Mouse (Mus musculus) kidney, postnatal 25 days (tissue): ENCODE results near the gene Ptgds.

Experiments used
- DNase-seq, 2 experiments: peaks; one replicate each; pipeline ENCODE4 v3.0.0; 2021; ENCODE audit warnings: mixed read lengths in 2 of 2

Gene Ptgds

DNA sequence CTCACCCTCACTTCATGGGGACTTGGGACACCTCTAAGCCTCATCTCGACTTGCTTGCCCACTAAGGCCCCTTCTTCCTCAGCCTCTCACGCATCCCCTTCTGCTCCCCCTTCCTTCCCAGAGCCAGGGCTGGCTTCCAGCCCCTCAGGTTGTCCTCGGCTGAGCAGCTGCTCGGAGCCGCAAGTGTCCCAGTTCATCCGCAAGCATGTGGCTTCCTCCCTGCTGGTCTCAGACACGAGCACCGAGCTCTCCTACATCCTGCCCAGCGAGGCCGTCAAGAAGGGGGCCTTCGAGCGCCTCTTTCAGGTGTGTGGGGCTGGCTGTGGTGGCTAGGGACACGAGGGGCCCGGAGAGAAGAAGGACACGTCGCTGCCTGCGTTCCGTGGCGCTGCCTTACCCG is 28.8 kb downstream of the Ptgds start:
- DNase-seq: no peak

GRCm38 (mm10) chr2:25436286-25436820 is 33.5 kb downstream of the Ptgds start:
- peak in 1 of 2 experiments; percentile 22 for DNase-seq

GRCm38 (mm10) chr2:25434292-25434691 is 35.6 kb downstream of the Ptgds start:
- peak in 1 of 2 experiments; percentile 31 for DNase-seq

DNA sequence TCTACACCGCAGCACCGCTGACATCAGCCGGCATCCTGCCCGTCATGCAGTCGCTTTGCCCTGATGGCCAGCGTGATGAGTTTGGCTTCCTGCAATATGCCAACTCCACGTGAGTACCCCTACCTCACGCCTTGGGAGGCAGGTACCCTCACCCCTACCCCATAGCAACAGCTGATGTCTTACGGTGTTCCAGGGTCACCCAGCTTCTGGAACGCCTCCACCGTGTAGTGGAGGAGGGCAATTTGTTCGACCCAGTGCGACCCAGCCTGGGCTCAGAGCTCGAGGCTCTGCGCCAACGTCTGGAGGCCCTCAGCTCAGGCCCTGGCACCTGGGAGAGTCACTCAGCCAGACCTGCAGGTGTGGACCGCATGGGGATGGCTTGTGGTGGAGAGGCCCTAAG is 36.7 kb downstream of the Ptgds start:
- no peak for DNase-seq

- peak in 1 of 2 experiments; percentile 34 for DNase-seq
Measured at GRCm38 (mm10) chr2:25432326-25433098, 37.3 kb downstream of the Ptgds start.

GRCm38 (mm10) chr2:25431308-25431855 is 38.5 kb downstream of the Ptgds start:
- DNase-seq: peak in 1 of 2 experiments; percentile 35

- DNase-seq: peak; percentile 43 to 85
Measured at GRCm38 (mm10) chr2:25430395-25431233, 39.2 kb downstream of the Ptgds start.

DNA sequence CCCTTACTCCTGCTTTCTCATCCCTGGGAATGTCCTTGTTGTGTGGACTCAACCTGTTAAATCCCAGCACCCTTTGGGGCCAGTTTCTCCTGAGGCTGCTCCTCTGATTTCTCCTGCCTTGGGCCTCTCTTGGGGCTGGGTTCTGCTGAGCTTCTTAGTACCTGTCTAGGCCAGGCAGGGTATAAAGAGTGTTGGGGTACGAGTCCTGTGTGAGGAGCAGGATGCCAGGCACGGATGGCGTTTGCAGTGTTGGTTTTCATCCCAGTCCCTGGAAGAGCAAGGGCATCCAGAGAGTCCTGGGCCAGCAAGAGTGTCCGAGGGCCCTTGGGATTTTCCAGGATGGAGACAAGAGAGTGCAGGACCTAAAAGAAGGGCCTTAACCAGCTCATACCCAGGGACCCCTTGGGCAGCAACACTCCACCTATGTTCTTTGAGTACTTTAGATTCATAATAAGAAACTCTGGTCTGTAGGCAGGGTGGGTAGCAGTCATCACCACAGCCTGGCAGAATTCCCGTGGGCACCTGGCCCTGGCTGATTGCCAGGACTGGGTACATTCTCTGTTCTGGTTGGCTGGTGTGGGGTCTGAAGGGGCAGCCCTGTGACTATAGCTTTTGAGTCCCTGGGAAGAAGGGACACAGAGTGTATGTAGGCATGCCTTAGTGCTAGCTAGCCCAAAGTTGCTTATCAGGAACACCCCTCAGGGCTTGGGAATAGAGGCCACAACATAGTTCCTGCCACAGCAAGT is 40.2 kb downstream of the Ptgds start:
- peak; percentile 31 to 45 for DNase-seq

DNA sequence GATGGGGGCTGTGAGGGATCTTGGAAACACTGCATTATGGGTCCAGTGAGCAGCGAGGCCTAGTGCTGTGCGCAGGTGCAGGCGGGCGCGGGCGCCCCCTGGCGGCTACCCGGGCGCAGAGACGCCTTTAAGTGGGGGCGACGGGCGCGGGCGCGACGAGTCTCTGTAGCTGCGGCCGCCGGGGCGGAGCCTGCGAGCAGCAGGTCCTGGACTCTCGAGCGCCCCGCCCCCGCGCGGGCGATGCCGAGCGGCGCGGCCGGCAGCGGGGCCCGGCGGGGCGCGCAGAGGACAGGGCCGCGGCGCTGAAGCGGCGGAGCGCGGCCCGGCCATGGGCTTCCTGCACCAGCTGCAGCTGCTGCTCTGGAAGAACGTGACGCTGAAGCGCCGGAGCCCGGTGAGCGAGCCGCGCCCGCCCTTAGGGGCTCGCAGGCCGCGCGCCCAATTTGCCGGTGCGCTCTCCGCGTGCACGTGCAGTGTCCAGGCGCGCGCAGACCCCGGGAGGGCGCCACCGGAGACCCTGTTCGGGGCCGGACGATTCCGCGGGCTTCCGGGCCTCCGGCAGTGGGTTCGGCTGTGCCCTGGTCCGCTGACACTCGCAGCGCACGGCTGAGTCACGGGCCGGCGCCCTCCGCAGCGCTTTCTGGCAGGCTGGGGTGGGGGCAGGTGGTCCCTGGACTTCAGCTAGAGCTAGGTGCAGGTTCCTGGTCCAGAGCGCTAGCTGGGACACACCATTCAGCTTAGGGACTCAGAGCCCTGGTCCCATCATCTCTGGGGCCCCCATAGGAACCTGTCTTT is 41.2 kb downstream of the Ptgds start, which contains the start of gene Abca2:
Gene Abca2 (plus strand): TSS at position 262 of the 795 bp plus-strand sequence.
- peak; percentile 93 to 97 for DNase-seq

- DNase-seq: peak in 1 of 2 experiments; percentile 25
Measured at GRCm38 (mm10) chr2:25427256-25427655, 42.6 kb downstream of the Ptgds start.

DNA sequence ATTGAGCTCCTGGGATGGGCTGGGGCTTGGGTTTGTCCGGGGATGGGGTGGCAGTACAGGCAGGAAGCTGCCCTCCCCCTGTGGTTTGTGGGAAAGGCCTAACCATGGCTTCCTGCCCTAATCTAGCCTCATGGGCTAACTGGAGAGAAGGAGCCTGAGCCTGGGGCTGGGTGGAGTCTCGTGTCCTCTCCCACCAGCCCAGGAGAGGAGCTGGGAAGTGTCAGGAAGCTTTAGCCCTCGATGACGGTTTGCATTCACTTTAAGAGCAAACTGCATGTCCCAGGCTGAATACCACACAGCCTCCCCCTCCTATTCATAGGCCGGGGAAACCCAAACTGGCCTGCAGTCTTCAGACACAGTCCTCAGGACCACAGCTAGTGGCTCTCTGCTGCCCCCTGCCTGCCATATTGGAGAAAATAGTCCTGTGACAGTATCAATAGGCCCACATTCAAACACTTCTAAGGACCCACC is 43.1 kb downstream of the Ptgds start:
- DNase-seq: peak; percentile 71 to 85

- peak in 1 of 2 experiments; percentile 36 for DNase-seq
Measured at GRCm38 (mm10) chr2:25425481-25425880, 44.4 kb downstream of the Ptgds start.

DNA sequence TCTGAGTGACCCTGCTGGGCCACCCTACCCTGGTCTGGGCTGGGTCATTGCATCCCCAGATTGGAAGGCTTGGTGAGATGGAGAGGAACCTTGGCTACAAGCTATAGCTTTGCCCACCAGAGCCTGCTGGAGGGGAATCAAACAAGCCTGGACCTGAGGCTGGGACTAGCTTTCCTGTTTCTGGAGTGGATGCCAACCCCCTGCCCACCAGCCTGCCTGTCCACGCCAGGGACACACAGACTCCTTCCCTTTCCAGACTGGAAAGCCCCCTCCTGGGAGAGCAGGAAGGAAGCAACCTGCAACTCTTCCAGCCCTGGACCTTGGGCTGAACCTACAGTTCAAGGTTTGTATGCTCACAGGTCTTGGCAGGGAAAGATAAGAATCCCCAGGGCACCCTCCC is 46.2 kb downstream of the Ptgds start:
- DNase-seq: no peak

DNA sequence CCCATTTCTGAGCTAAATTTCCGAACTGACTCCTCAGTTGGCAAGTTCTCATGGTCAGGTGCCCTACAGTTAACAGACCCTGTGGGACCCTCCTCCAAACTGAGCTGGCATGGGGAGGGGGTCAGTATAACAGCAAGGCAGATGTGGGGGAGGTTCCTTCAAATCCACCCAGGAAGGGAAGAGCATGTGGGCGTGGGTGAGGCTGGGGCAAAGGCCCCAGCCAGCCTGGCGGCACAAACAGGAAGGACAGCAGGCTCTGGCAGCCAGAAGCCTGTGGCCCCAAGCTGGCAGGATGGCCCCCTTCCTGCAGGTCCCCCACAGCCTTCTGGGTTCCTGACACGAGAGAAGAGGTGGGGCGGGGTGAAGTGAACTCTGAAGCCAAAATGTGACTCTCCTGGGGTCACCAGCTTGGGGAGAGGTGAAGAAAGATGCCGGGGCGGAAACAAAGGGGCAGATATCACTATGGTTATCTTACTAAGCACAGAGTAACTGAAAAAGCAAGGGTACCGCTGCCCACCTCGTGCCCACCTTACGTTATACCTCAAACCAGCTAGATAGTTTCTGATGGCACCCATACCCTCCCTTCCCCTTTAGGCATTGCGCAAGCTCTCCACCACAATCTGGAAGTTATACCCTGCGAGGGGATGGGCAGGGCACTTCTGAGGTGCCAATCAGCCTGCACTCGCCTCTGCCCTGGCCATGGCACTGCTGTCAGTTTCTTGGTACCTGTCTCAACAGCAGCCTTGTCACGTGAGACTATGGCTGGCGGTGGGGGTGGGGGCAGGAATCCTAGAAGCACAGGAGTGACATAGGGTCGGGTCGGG is 47.0 kb downstream of the Ptgds start, which contains the start of gene Fut7:
Gene Fut7 (plus strand): TSS at position 681 of the 824 bp plus-strand sequence.
- peak in 1 of 2 experiments; percentile 34 for DNase-seq

- peak; percentile 50 to 57 for DNase-seq
Measured at GRCm38 (mm10) chr2:25421896-25422295, 48.0 kb downstream of the Ptgds start.

- peak in 1 of 2 experiments; percentile 29 for DNase-seq
Measured at GRCm38 (mm10) chr2:25417426-25417825, 52.4 kb downstream of the Ptgds start.
